Mouse (Mus musculus) v-Abl transformed pro-B cells (cell line): ENCODE data around the gene Gabbr2.

Source experiments
- in situ Hi-C, 2 experiments: fragments of 400-800 bp; cut with MboI; formaldehyde crosslinking; loops; one replicate each; pipeline ENCODE4 v1.15.1; 2025; ENCODE audit not compliant: unreplicated experiment in 2 of 2

Gabbr2 gene

GRCm38 (mm10) chr4:46872750-46873149 lies 118.9 kb downstream of the Gabbr2 start:
- in situ Hi-C loops, result no loop called here

GRCm38 (mm10) chr4:46870157-46870556 lies 121.5 kb downstream of the Gabbr2 start:
- in situ Hi-C loops, result no loop called here

- in situ Hi-C loops, result no loop called here
These were observed 122.3 kb downstream of the Gabbr2 start for GRCm38 (mm10) chr4:46869380-46869779.

- in situ Hi-C loops, result no loop called here
These were observed 122.8 kb downstream of the Gabbr2 start for GRCm38 (mm10) chr4:46868921-46869320.

- in situ Hi-C loops, result no loop called here
These were observed 123.5 kb downstream of the Gabbr2 start for GRCm38 (mm10) chr4:46868181-46868580.

GRCm38 (mm10) chr4:46867779-46868178 lies 123.9 kb downstream of the Gabbr2 start:
- in situ Hi-C loops, result no loop called here

- in situ Hi-C loops, result no loop called here
These were observed 125.6 kb downstream of the Gabbr2 start for GRCm38 (mm10) chr4:46866070-46866469.

- in situ Hi-C loops, result no loop called here
These were observed 128.0 kb downstream of the Gabbr2 start for GRCm38 (mm10) chr4:46863721-46864120.

- in situ Hi-C loops, result no loop called here
These were observed 129.0 kb downstream of the Gabbr2 start for GRCm38 (mm10) chr4:46862677-46863076.

GRCm38 (mm10) chr4:46860586-46860985 lies 131.1 kb downstream of the Gabbr2 start:
- in situ Hi-C loops, result no loop called here

- in situ Hi-C loops, result no loop called here
These were observed 132.8 kb downstream of the Gabbr2 start for GRCm38 (mm10) chr4:46858899-46859298.

GRCm38 (mm10) chr4:46856145-46856544 lies 135.5 kb downstream of the Gabbr2 start:
- in situ Hi-C loops, result no loop called here

- in situ Hi-C loops, result no loop called here
These were observed 136.8 kb downstream of the Gabbr2 start for GRCm38 (mm10) chr4:46854686-46855385.

- in situ Hi-C loops, result no loop called here
These were observed 137.7 kb downstream of the Gabbr2 start for GRCm38 (mm10) chr4:46853852-46854460.

- in situ Hi-C loops, result no loop called here
These were observed 143.9 kb downstream of the Gabbr2 start for GRCm38 (mm10) chr4:46847745-46848144.

- in situ Hi-C loops, result no loop called here
These were observed 145.3 kb downstream of the Gabbr2 start for GRCm38 (mm10) chr4:46846396-46846795.

GRCm38 (mm10) chr4:46844982-46845643 lies 146.6 kb downstream of the Gabbr2 start:
- in situ Hi-C loops, result no loop called here

- in situ Hi-C loops, result no loop called here
These were observed 147.1 kb downstream of the Gabbr2 start for GRCm38 (mm10) chr4:46844567-46844966.

GRCm38 (mm10) chr4:46842596-46842995 lies 149.1 kb downstream of the Gabbr2 start:
- in situ Hi-C loops, result no loop called here

GRCm38 (mm10) chr4:46840146-46840545 lies 151.5 kb downstream of the Gabbr2 start:
- in situ Hi-C loops, result no loop called here

GRCm38 (mm10) chr4:46837362-46837761 lies 154.3 kb downstream of the Gabbr2 start:
- in situ Hi-C loops, result no loop called here

- in situ Hi-C loops, result no loop called here
These were observed 155.6 kb downstream of the Gabbr2 start for GRCm38 (mm10) chr4:46836065-46836464.
